Mouse (Mus musculus) bone marrow, adult 2 months (tissue): ENCODE measurements around the gene Txndc5. TPM values are rescaled to one million over a fixed set of nuclear protein-coding genes. Genes with fewer than 3 reads are reported as not detected.

Experiments
- H3K27ac ChIP-seq: fragments of 200-500 bp; 2 replicates; pipeline ENCODE4 v1.5.1; 2012; ENCODE audit warnings: low read depth, mild to moderate bottlenecking, control low read depth, inconsistent platforms, low read length; ENCODE audit not compliant: control insufficient read depth, poor library complexity, insufficient read depth
- H3K4me1 ChIP-seq: fragments of 200-500 bp; 2 replicates; pipeline ENCODE4 v1.6.1; 2011; ENCODE audit warnings: low read length; ENCODE audit not compliant: control insufficient read depth, insufficient read depth
- H3K4me3 ChIP-seq: fragments of 200-500 bp; replicated peaks from 2 replicates; pipeline ENCODE3; 2011; ENCODE audit warnings: mild to moderate bottlenecking, low read depth, low read length, control low read depth; ENCODE audit not compliant: control insufficient read depth
- CTCF ChIP-seq: fragments of 200-500 bp; IDR thresholded peaks from 2 replicates; pipeline ENCODE4 v1.5.1; 2011; ENCODE audit warnings: low read length, control low read depth; ENCODE audit not compliant: control insufficient read depth, insufficient read depth
- POLR2A ChIP-seq: fragments of 200-500 bp; IDR thresholded peaks from 2 replicates; pipeline ENCODE4 v1.6.1; 2011; ENCODE audit warnings: low read depth, mild to moderate bottlenecking, control low read depth, low read length, borderline replicate concordance; ENCODE audit not compliant: control insufficient read depth
- WGBS: fragments of 180-500 bp; shearing (Covaris S2); methylation state at CpG from one replicate; pipeline ENCODE4 v1.1.7; 2018; 5-methylcytosine and 5-hydroxymethylcytosine counted together
- polyA plus RNA-seq: library from polyadenylated mRNA; stranded (reverse); fragments of >200 nt; gene quantifications from 2 replicates; pipeline ENCODE4 v1.2.4, GENCODE M21; 2011; ENCODE audit warnings: low replicate concordance; ENCODE audit not compliant: missing spikeins, insufficient read depth, insufficient read length

Txndc5 gene
- polyA plus RNA-seq, 1 experiment = 32.5 TPM

GRCm38 (mm10) chr13:38531498-38531897 lies 2.9 kb upstream of the Txndc5 start:
- Histone ChIP-seq H3K4me3 (no peak overlapping the region), H3K27ac (no peak overlapping the region), H3K4me1 (no peaks in the 10 kb centered on the region; the same call in 1 of the 2 replicates)
- WGBS = 77% methylated on average over 4 of the region's 4 CpGs
- no peak for TF ChIP-seq POLR2A
- TF ChIP-seq CTCF = no peak

GRCm38 (mm10) chr13:38529576-38529975 lies 952 bp upstream of the Txndc5 start:
- Histone ChIP-seq H3K4me1 (no peaks in the 10 kb centered on the region; the same call in 1 of the 2 replicates), H3K27ac (no peak overlapping the region), H3K4me3 (no peak overlapping the region)
- WGBS = 83% methylated on average over 6 of the region's 6 CpGs
- TF ChIP-seq CTCF = no peak
- no peak for TF ChIP-seq POLR2A

- Histone ChIP-seq H3K4me1 (no peaks in the 10 kb centered on the region; the same call in 1 of the 2 replicates), H3K27ac (peak overlapping the region; percentile 88), H3K4me3 (peak overlapping the region; percentile 87)
- under 1% methylated on average over 87 of the region's 87 CpGs for WGBS
- TF ChIP-seq POLR2A = peak; percentile 41; the same call in 1 of the 2 replicates
- TF ChIP-seq CTCF = no peak
Measured at GRCm38 (mm10) chr13:38527797-38528650, 600 bp downstream of the Txndc5 start.

GRCm38 (mm10) chr13:38527041-38527796 lies 1.4 kb downstream of the Txndc5 start:
- peak overlapping the region; percentile 87 for H3K4me3 ChIP-seq
- TF ChIP-seq POLR2A (no peak), CTCF (no peak)
- no peaks in the 10 kb centered on the region; the same call in 1 of the 2 replicates for H3K4me1 ChIP-seq
- H3K27ac ChIP-seq = peak overlapping the region; percentile 88
- WGBS = 22% methylated on average over 15 of the region's 15 CpGs

- WGBS = 78% methylated on average over 2 of the region's 2 CpGs
- Histone ChIP-seq H3K27ac (no peak overlapping the region), H3K4me3 (no peak overlapping the region), H3K4me1 (no peaks in the 10 kb centered on the region; the same call in 1 of the 2 replicates)
- TF ChIP-seq CTCF (no peak), POLR2A (no peak)
Measured at GRCm38 (mm10) chr13:38526116-38526515, 2.5 kb downstream of the Txndc5 start.

GRCm38 (mm10) chr13:38525261-38525660 lies 3.4 kb downstream of the Txndc5 start:
- Histone ChIP-seq H3K4me3 (no peak overlapping the region), H3K4me1 (no peaks in the 10 kb centered on the region; the same call in 1 of the 2 replicates), H3K27ac (no peak overlapping the region)
- WGBS = 88% methylated on average over 3 of the region's 3 CpGs
- TF ChIP-seq CTCF = no peak
- no peak for TF ChIP-seq POLR2A

GRCm38 (mm10) chr13:38523231-38523630 lies 5.4 kb downstream of the Txndc5 start:
- no peak overlapping the region for H3K4me3 ChIP-seq
- TF ChIP-seq CTCF (no peak), POLR2A (no peak)
- 90% methylated on average over 11 of the region's 11 CpGs for WGBS
- H3K4me1 ChIP-seq = no peaks in the 10 kb centered on the region; the same call in 1 of the 2 replicates
- H3K27ac ChIP-seq = no peak overlapping the region
